Mouse (Mus musculus): ENCODE data around the gene Pdzd11. TPM values are rescaled to one million over a fixed set of nuclear protein-coding genes. Genes with fewer than 3 reads are reported as not detected.

Gene Pdzd11
- total and polyA plus RNA-seq, 3 experiments: 41.3 to 66.5 TPM; not detected in 1

- DNase-seq (ENCODE audit: low read depth, low spot score): peak; percentile 22
- no peaks in the 10 kb centered on the region for H3K9me3 ChIP-seq (replicated peaks; ENCODE audit: insufficient read depth, low read length)
- H3K27me3 ChIP-seq (ENCODE audit: control insufficient read depth in 1 of 2, insufficient read depth in 2 of 2, low read length in 2 of 2): no peaks in the 10 kb centered on the region
- H3K4me3 ChIP-seq (ENCODE audit: control insufficient read depth in 1 of 2, insufficient read depth in 1 of 2, low read depth in 2 of 2, low read length in 2 of 2): peak overlapping the region; percentile 86 to 92
- H3K36me3 ChIP-seq (ENCODE audit: control insufficient read depth in 1 of 2, insufficient read depth in 2 of 2, low read length in 2 of 2): peaks cover 0 to 13% of the 10 kb centered on the region in 2 experiments
- TF ChIP-seq BHLHE40 (IDR thresholded peaks at IDR 0.05; ENCODE audit: borderline replicate concordance, low read depth, low read length) (no peak), USF2 (IDR thresholded peaks at IDR 0.05; ENCODE audit: borderline replicate concordance in 1 of 2, insufficient read depth in 1 of 2, low read depth in 1 of 2, low read length in 2 of 2) (no peak), ELF1 (IDR thresholded peaks at IDR 0.05; ENCODE audit: low read depth, low read length) (no peak), RAD21 (IDR thresholded peaks at IDR 0.05; ENCODE audit: low read depth, low read length) (no peak), MXI1 (IDR thresholded peaks at IDR 0.05; ENCODE audit: low read depth, low read length) (no peak), MEF2A (IDR thresholded peaks at IDR 0.05; ENCODE audit: extremely low read depth, insufficient replicate concordance, low read depth, low read length, poor library complexity, severe bottlenecking) (no peak)
- peak overlapping the region; percentile 84 for H3K9ac ChIP-seq (ENCODE audit: control insufficient read depth, low read depth, low read length, poor library complexity, severe bottlenecking)
- no peak overlapping the region for H3K27ac ChIP-seq (ENCODE audit: control insufficient read depth, low read depth, low read length)
- peaks cover 34% of the 10 kb centered on the region for H3K79me2 ChIP-seq (ENCODE audit: control insufficient read depth, insufficient read depth, low read length, poor library complexity)
- H3K4me1 ChIP-seq (ENCODE audit: control insufficient read depth in 1 of 2, insufficient read depth in 2 of 2, low read length in 2 of 2): peaks cover 3 to 5% of the 10 kb centered on the region in 2 experiments
Measured at GRCm38 (mm10) chrX:100625146-100625545, 1.2 kb downstream of the Pdzd11 start.

DNA sequence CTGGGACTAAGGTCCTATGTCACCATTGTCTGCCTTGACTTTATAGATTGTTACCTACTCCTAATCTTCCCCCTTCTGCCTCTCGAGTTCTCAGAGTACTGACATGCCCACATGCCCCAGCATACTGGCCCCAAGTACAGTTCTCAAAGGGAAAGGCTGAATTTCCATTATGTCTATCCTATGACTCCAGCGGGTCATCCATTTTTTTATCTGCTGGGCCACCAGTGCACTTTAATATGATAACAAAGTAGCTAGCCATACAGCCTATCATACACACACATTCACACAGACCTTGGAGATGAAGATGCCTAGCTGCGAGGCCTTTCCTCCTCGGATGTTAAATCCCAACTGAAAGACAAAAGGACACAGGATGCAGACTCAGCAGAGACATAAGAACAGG is 2.1 kb downstream of the Pdzd11 start:
- Histone ChIP-seq H3K9ac (ENCODE audit: control insufficient read depth, low read depth, low read length, poor library complexity, severe bottlenecking) (no peak overlapping the region), H3K4me1 (ENCODE audit: control insufficient read depth in 1 of 2, insufficient read depth in 2 of 2, low read length in 2 of 2) (peaks cover 3 to 5% of the 10 kb centered on the region in 2 experiments), H3K79me2 (ENCODE audit: control insufficient read depth, insufficient read depth, low read length, poor library complexity) (peaks cover 30% of the 10 kb centered on the region), H3K36me3 (ENCODE audit: control insufficient read depth in 1 of 2, insufficient read depth in 2 of 2, low read length in 2 of 2) (peaks cover 0 to 13% of the 10 kb centered on the region in 2 experiments), H3K4me3 (ENCODE audit: control insufficient read depth in 1 of 2, insufficient read depth in 1 of 2, low read depth in 2 of 2, low read length in 2 of 2) (no peak overlapping the region), H3K27ac (ENCODE audit: control insufficient read depth, low read depth, low read length) (no peak overlapping the region), H3K9me3 (replicated peaks; ENCODE audit: insufficient read depth, low read length) (no peaks in the 10 kb centered on the region), H3K27me3 (ENCODE audit: control insufficient read depth in 1 of 2, insufficient read depth in 2 of 2, low read length in 2 of 2) (no peaks in the 10 kb centered on the region)
- TF ChIP-seq MAX (IDR thresholded peaks at IDR 0.05; ENCODE audit: low read length) (no peak), GABPA (IDR thresholded peaks at IDR 0.05; ENCODE audit: low read depth, low read length) (no peak), POLR2AphosphoS2 (IDR thresholded peaks at IDR 0.05; ENCODE audit: low read length) (no peak), MYB (IDR thresholded peaks at IDR 0.05; ENCODE audit: low read depth, low read length) (no peak), NRF1 (IDR thresholded peaks at IDR 0.05; ENCODE audit: insufficient read depth, low read depth, low read length, poor library complexity, severe bottlenecking) (no peak), TBP (IDR thresholded peaks at IDR 0.05; ENCODE audit: low read depth, low read length) (no peak), ZKSCAN1 (IDR thresholded peaks at IDR 0.05; ENCODE audit: low read depth, low read length) (no peak), BHLHE40 (IDR thresholded peaks at IDR 0.05; ENCODE audit: borderline replicate concordance, low read depth, low read length) (no peak)
- no peak for DNase-seq (ENCODE audit: low read depth, low spot score)

GRCm38 (mm10) chrX:100621366-100621765 is 5.0 kb downstream of the Pdzd11 start:
- H3K36me3 ChIP-seq (ENCODE audit: control insufficient read depth in 1 of 2, insufficient read depth in 2 of 2, low read length in 2 of 2): peaks cover 0 to 5% of the 10 kb centered on the region in 2 experiments; a peak in 3 of 4 replicates
- H3K9me3 ChIP-seq (replicated peaks; ENCODE audit: insufficient read depth, low read length): no peaks in the 10 kb centered on the region
- DNase-seq (ENCODE audit: low read depth, low spot score): no peak
- peaks cover 13% of the 10 kb centered on the region for H3K79me2 ChIP-seq (ENCODE audit: control insufficient read depth, insufficient read depth, low read length, poor library complexity)
- H3K27me3 ChIP-seq (ENCODE audit: control insufficient read depth in 1 of 2, insufficient read depth in 2 of 2, low read length in 2 of 2): no peaks in the 10 kb centered on the region
- H3K4me1 ChIP-seq (ENCODE audit: control insufficient read depth in 1 of 2, insufficient read depth in 2 of 2, low read length in 2 of 2): peaks cover 0 to 3% of the 10 kb centered on the region in 2 experiments; a peak in 1 of 4 replicates
- no peak overlapping the region for H3K27ac ChIP-seq (ENCODE audit: control insufficient read depth, low read depth, low read length)
- no peak overlapping the region for H3K4me3 ChIP-seq (ENCODE audit: control insufficient read depth in 1 of 2, insufficient read depth in 1 of 2, low read depth in 2 of 2, low read length in 2 of 2)
- no peak for TF ChIP-seq MAFK (IDR thresholded peaks at IDR 0.05; ENCODE audit: borderline replicate concordance, low read depth, low read length)
- peak in 1 of 3 experiments; percentile 9; a peak in 1 of 6 replicates for TF ChIP-seq CTCF (IDR thresholded peaks at IDR 0.05 in 2 of 3, conservative IDR thresholded peaks at IDR 0.05 in 1 of 3; ENCODE audit: control insufficient read depth in 1 of 3, insufficient read depth in 1 of 3, low read depth in 2 of 3, low read length in 3 of 3, poor library complexity in 1 of 3, severe bottlenecking in 1 of 3)
- TF ChIP-seq TCF12 (IDR thresholded peaks at IDR 0.05; ENCODE audit: low read depth, low read length): no peak
- no peak for TF ChIP-seq JUND (IDR thresholded peaks at IDR 0.05; ENCODE audit: low read depth, low read length)
- TF ChIP-seq NRF1 (IDR thresholded peaks at IDR 0.05; ENCODE audit: insufficient read depth, low read depth, low read length, poor library complexity, severe bottlenecking): no peak
- no peak for TF ChIP-seq USF2 (IDR thresholded peaks at IDR 0.05; ENCODE audit: borderline replicate concordance in 1 of 2, insufficient read depth in 1 of 2, low read depth in 1 of 2, low read length in 2 of 2)
- no peak overlapping the region for H3K9ac ChIP-seq (ENCODE audit: control insufficient read depth, low read depth, low read length, poor library complexity, severe bottlenecking)
